Mouse (Mus musculus) thymus, adult 18-20 months (tissue): ENCODE results near the gene Cntn2.

Source experiments
- DNase-seq, 2 experiments: peaks; one replicate each; pipeline ENCODE4 v3.0.0; 2022; ENCODE audit warnings: mixed read lengths in 2 of 2

Gene Cntn2

GRCm38 (mm10) chr1:132542762-132543306 is at the start of gene Cntn2:
Gene Cntn2, minus strand, starts transcription at chr1:132543256.
- no peak for DNase-seq

GRCm38 (mm10) chr1:132592145-132592544 is 49.1 kb upstream of the Cntn2 start:
- DNase-seq: no peak

- DNase-seq: no peak
Measured at GRCm38 (mm10) chr1:132591399-132591930, 48.4 kb upstream of the Cntn2 start.

- no peak for DNase-seq
Measured at GRCm38 (mm10) chr1:132586679-132587201, 43.7 kb upstream of the Cntn2 start.

- DNase-seq: no peak
Measured at GRCm38 (mm10) chr1:132585376-132585775, 42.3 kb upstream of the Cntn2 start.

- no peak for DNase-seq
Measured at GRCm38 (mm10) chr1:132582998-132583604, 40.0 kb upstream of the Cntn2 start.

GRCm38 (mm10) chr1:132581845-132582839 is 39.1 kb upstream of the Cntn2 start:
- no peak for DNase-seq

- no peak for DNase-seq
Measured at GRCm38 (mm10) chr1:132580063-132580462, 37.0 kb upstream of the Cntn2 start.

- no peak for DNase-seq
Measured at GRCm38 (mm10) chr1:132576845-132577244, 33.8 kb upstream of the Cntn2 start.

GRCm38 (mm10) chr1:132572851-132573250 is 29.8 kb upstream of the Cntn2 start:
- DNase-seq: no peak

- DNase-seq: no peak
Measured at GRCm38 (mm10) chr1:132571613-132572012, 28.6 kb upstream of the Cntn2 start.

GRCm38 (mm10) chr1:132570906-132571305 is 27.9 kb upstream of the Cntn2 start:
- no peak for DNase-seq

GRCm38 (mm10) chr1:132570068-132570780 is 27.2 kb upstream of the Cntn2 start:
- DNase-seq: no peak

- DNase-seq: no peak
Measured at GRCm38 (mm10) chr1:132569516-132569915, 26.5 kb upstream of the Cntn2 start.

- no peak for DNase-seq
Measured at GRCm38 (mm10) chr1:132567336-132568125, 24.5 kb upstream of the Cntn2 start.

GRCm38 (mm10) chr1:132565766-132566165 is 22.7 kb upstream of the Cntn2 start:
- no peak for DNase-seq

- DNase-seq: no peak
Measured at GRCm38 (mm10) chr1:132564946-132565345, 21.9 kb upstream of the Cntn2 start.

- DNase-seq: no peak
Measured at GRCm38 (mm10) chr1:132562337-132562795, 19.3 kb upstream of the Cntn2 start.

- no peak for DNase-seq
Measured at GRCm38 (mm10) chr1:132560907-132561700, 18.0 kb upstream of the Cntn2 start.

GRCm38 (mm10) chr1:132559045-132559444 is 16.0 kb upstream of the Cntn2 start:
- no peak for DNase-seq
